8 mouse cellular contexts compared by ENCODE assay signal in genomic region chr2:118813981-118814836, GRCm38 (mm10). TPM values are rescaled to one million over a fixed set of nuclear protein-coding genes. Genes with fewer than 3 reads are reported as not detected.
DNase-seq lines count a peak whose midpoint lies in the region; ATAC-seq and TF ChIP-seq lines count a peak whose summit lies in the region.

Gene Knstrn (plus strand): TSS chr2:118814003.

- peaks cover 26% of the 10 kb centered on the region for H3K79me2 ChIP-seq in C2C12 (ENCODE audit: control insufficient read depth, insufficient read depth)

- H3K9me3 ChIP-seq in heart, embryonic 10.5 days: no peaks in the 10 kb centered on the region
- H3K9me3 ChIP-seq in kidney, embryonic 14.5 days (ENCODE audit: control insufficient read depth, low read length): no peaks in the 10 kb centered on the region
- no peaks in the 10 kb centered on the region for H3K9me3 ChIP-seq in limb, embryonic 15.5 days
- no peaks in the 10 kb centered on the region for H3K9me3 ChIP-seq in midbrain, postnatal 0 days (ENCODE audit: low read length)

- no peaks in the 10 kb centered on the region for H3K27me3 ChIP-seq in C2C12 (ENCODE audit: control insufficient read depth, insufficient read depth, insufficient read length)
- H3K27me3 ChIP-seq in heart, embryonic 10.5 days (ENCODE audit: insufficient read depth, poor library complexity, severe bottlenecking): no peaks in the 10 kb centered on the region
- H3K27me3 ChIP-seq in kidney, embryonic 14.5 days (ENCODE audit: control insufficient read depth, insufficient read depth, low read length): no peaks in the 10 kb centered on the region
- no peaks in the 10 kb centered on the region for H3K27me3 ChIP-seq in limb, embryonic 15.5 days
- no peaks in the 10 kb centered on the region for H3K27me3 ChIP-seq in midbrain, postnatal 0 days (ENCODE audit: insufficient read depth, low read length)

- peak within 1 kb of the TSS; percentile 71 for H3K4me2 ChIP-seq in kidney, embryonic 14.5 days (replicated peaks; ENCODE audit: low read depth, low read length)
- peak within 1 kb of the TSS; percentile 92 for H3K4me2 ChIP-seq in limb, embryonic 15.5 days
- H3K4me2 ChIP-seq in midbrain, postnatal 0 days (ENCODE audit: low read depth, low read length, poor library complexity, severe bottlenecking): peak within 1 kb of the TSS; percentile 98

- H3K4me1 ChIP-seq in embryonic fibroblast, embryonic 13.5 days (ENCODE audit: control insufficient read depth, insufficient read depth, low read length): no peaks in the 10 kb centered on the region
- H3K4me1 ChIP-seq in heart, embryonic 10.5 days: peaks cover 18% of the 10 kb centered on the region
- peaks cover 7% of the 10 kb centered on the region; the same call in 1 of the 2 replicates for H3K4me1 ChIP-seq in kidney, embryonic 14.5 days (ENCODE audit: control insufficient read depth, insufficient read depth, low read length)
- H3K4me1 ChIP-seq in limb, embryonic 15.5 days: peaks cover 13% of the 10 kb centered on the region
- H3K4me1 ChIP-seq in midbrain, postnatal 0 days (ENCODE audit: insufficient read depth, low read length): no peaks in the 10 kb centered on the region

- H3ac ChIP-seq in C2C12 (ENCODE audit: control insufficient read depth, insufficient read length, low read depth): peak within 1 kb of the TSS; percentile 94

- H3K27ac ChIP-seq in embryonic fibroblast, embryonic 13.5 days (ENCODE audit: insufficient read depth, low read length): no peak within 1 kb of the TSS
- peak within 1 kb of the TSS; percentile 88 for H3K27ac ChIP-seq in heart, embryonic 10.5 days
- peak within 1 kb of the TSS; percentile 7; the same call in 1 of the 2 replicates for H3K27ac ChIP-seq in kidney, embryonic 14.5 days (ENCODE audit: low read depth, low read length)
- H3K27ac ChIP-seq in limb, embryonic 15.5 days: peak within 1 kb of the TSS; percentile 44; the same call in 1 of the 2 replicates
- H3K27ac ChIP-seq in midbrain, postnatal 0 days (ENCODE audit: low read depth, low read length): no peak within 1 kb of the TSS

- peak within 1 kb of the TSS; percentile 67 for H3K9ac ChIP-seq in kidney, embryonic 14.5 days (ENCODE audit: low read depth, low read length)
- H3K9ac ChIP-seq in limb, embryonic 15.5 days: peak within 1 kb of the TSS; percentile 54
- H3K9ac ChIP-seq in midbrain, postnatal 0 days (replicated peaks; ENCODE audit: low read length, poor library complexity, severe bottlenecking): peak within 1 kb of the TSS; percentile 56

- peak; percentile 41 for TF ChIP-seq POLR2A in embryonic fibroblast, embryonic 13.5 days (IDR thresholded peaks at IDR 0.05; ENCODE audit: low read depth, low read length)

- H3K79me3 ChIP-seq in C2C12 (ENCODE audit: low read depth): peaks cover 5% of the 10 kb centered on the region

- DNase-seq in brain, adult 2 months (ENCODE audit: low read depth, low spot score): peak; percentile 96
- DNase-seq in heart, embryonic 10.5 days (ENCODE audit: low spot score): peak; percentile 96
- DNase-seq in midbrain, postnatal 0 days (ENCODE audit: low spot score): peak; percentile 96
- DNase-seq in spleen, postnatal 10 days (ENCODE audit: low spot score in 2 of 2): peak; percentile 89 to 96

- WGBS in heart, embryonic 10.5 days: under 1% methylated on average over 49 of the region's 49 CpGs
- WGBS in kidney, embryonic 14.5 days: 1% methylated on average over 49 of the region's 49 CpGs
- under 1% methylated on average over 49 of the region's 49 CpGs for WGBS in limb, embryonic 15.5 days
- WGBS in midbrain, postnatal 0 days: 1% methylated on average over 49 of the region's 49 CpGs

- TF ChIP-seq CTCF in C2C12 (IDR thresholded peaks at IDR 0.05; ENCODE audit: control insufficient read depth, insufficient read depth, insufficient read length): no peak
- TF ChIP-seq CTCF in embryonic fibroblast, embryonic 13.5 days (IDR thresholded peaks at IDR 0.05; ENCODE audit: borderline replicate concordance, insufficient read depth, low read length): no peak
- TF ChIP-seq CTCF in midbrain, postnatal 0 days (IDR thresholded peaks at IDR 0.05): no peak

- peak; percentile 95 for ATAC-seq in kidney, embryonic 14.5 days (ENCODE audit: low FRiP score, low TSS enrichment)
- peak; percentile 79; the same call in 1 of the 2 replicates for ATAC-seq in limb, embryonic 15.5 days (ENCODE audit: insufficient number of reproducible peaks, low FRiP score, low TSS enrichment, low read depth)
- ATAC-seq in midbrain, postnatal 0 days (ENCODE audit: low FRiP score): peak; percentile 95

- H3K4me3 ChIP-seq in C2C12 (ENCODE audit: insufficient read depth, poor library complexity, severe bottlenecking): peak within 1 kb of the TSS; percentile 66
- H3K4me3 ChIP-seq in embryonic fibroblast, embryonic 13.5 days (ENCODE audit: insufficient read depth, low read length): peak within 1 kb of the TSS; percentile 74
- H3K4me3 ChIP-seq in heart, embryonic 10.5 days: peak within 1 kb of the TSS; percentile 85
- H3K4me3 ChIP-seq in kidney, embryonic 14.5 days (ENCODE audit: low read length): peak within 1 kb of the TSS; percentile 63
- H3K4me3 ChIP-seq in limb, embryonic 15.5 days: peak within 1 kb of the TSS; percentile 72
- peak within 1 kb of the TSS; percentile 63 for H3K4me3 ChIP-seq in midbrain, postnatal 0 days (ENCODE audit: low read depth, low read length)

- H3K36me3 ChIP-seq in C2C12 (ENCODE audit: control insufficient read depth, insufficient read depth): peaks cover 23% of the 10 kb centered on the region
- H3K36me3 ChIP-seq in heart, embryonic 10.5 days: peaks cover 34% of the 10 kb centered on the region
- peaks cover 25% of the 10 kb centered on the region for H3K36me3 ChIP-seq in kidney, embryonic 14.5 days (ENCODE audit: control insufficient read depth, insufficient read depth, low read length)
- H3K36me3 ChIP-seq in limb, embryonic 15.5 days: peaks cover 23% of the 10 kb centered on the region
- H3K36me3 ChIP-seq in midbrain, postnatal 0 days (ENCODE audit: insufficient read depth, low read length): no peaks in the 10 kb centered on the region

TF ChIP-seq in C2C12, 6 proteins besides CTCF, POLR2A, EP300 and RAD21:
- TF ChIP-seq MAX (IDR thresholded peaks at IDR 0.05): no peak
- no peak for TF ChIP-seq CEBPB (IDR thresholded peaks at IDR 0.05; ENCODE audit: low read depth)
- no peak for TF ChIP-seq USF1 (IDR thresholded peaks at IDR 0.05; ENCODE audit: low read depth)
- no peak for TF ChIP-seq MYOG (IDR thresholded peaks at IDR 0.05; ENCODE audit: control insufficient read depth, extremely low read depth, insufficient read length)
- TF ChIP-seq FOSL1 (IDR thresholded peaks at IDR 0.05; ENCODE audit: insufficient read depth, low read length, poor library complexity, severe bottlenecking): no peak
- no peak for TF ChIP-seq MYOD1 (IDR thresholded peaks at IDR 0.05; ENCODE audit: control insufficient read depth, insufficient read length, low read depth)

RNA-seq across cellular contexts. Expression of gene Knstrn, which starts in this region (rescaled TPM):
- 76.0 TPM for polyA plus RNA-seq in C2C12 (2012; fragmentation: generic; extraction: Trizol)
- 38.4 and 59.0 TPM in 2 replicates for polyA plus RNA-seq in embryonic fibroblast, embryonic 13.5 days (2011; ENCODE audit: insufficient read length, low read depth, missing spikeins)
- 113 and 127 TPM in 2 replicates for polyA plus RNA-seq in heart, embryonic 10.5 days (2016; fragmentation: Nextera tagmentation; extraction: Ambion mirVana)
- 134 and 141 TPM in 2 replicates for polyA plus RNA-seq in kidney, embryonic 14.5 days (2014; fragmentation: Nextera tagmentation; extraction: Ambion mirVana)
- 75.5 and 79.6 TPM in 2 replicates for polyA plus RNA-seq in limb, embryonic 15.5 days (2015; fragmentation: Nextera tagmentation; extraction: Ambion mirVana)
- 3.1 and 4.5 TPM in 2 replicates for total RNA-seq in midbrain, postnatal 0 days (2014; rRNA removed)
- polyA plus RNA-seq in midbrain, postnatal 0 days (2015; fragmentation: Nextera tagmentation; extraction: Ambion mirVana): 5.6 and 6.6 TPM in 2 replicates

Comparison
In these comparisons a context has a peak if more than half of its experiments do, and no peak if none do; other contexts are left out.
1. H3K27ac ChIP-seq: peak in heart, embryonic 10.5 days (single experiment), kidney, embryonic 14.5 days (single experiment) and limb, embryonic 15.5 days (single experiment); none in embryonic fibroblast, embryonic 13.5 days (single experiment) and midbrain, postnatal 0 days (single experiment).
2. Peak in every context shown above with its lines, with median percentiles within 50 percentile points of each other: H3K4me3 ChIP-seq, DNase-seq, ATAC-seq, H3K4me2 ChIP-seq and H3K9ac ChIP-seq.